Mouse (Mus musculus) WW6 (cell line): ENCODE results near the gene Fam174b.
A peak's percentile ranks its signal among the peaks of the same experiment; 100 is the strongest.

Experiments used
- DNase-seq: peaks from one replicate; pipeline ENCODE4 v3.0.0-alpha.2; 2013; ENCODE audit warnings: low read depth, low spot score

The Fam174b gene

GRCm38 (mm10) chr7:73813887-73814286, 73.8 kb downstream of the Fam174b start:
- DNase-seq: no peak

- no peak for DNase-seq
These were observed 74.4 kb downstream of the Fam174b start for GRCm38 (mm10) chr7:73814454-73814853.

- no peak for DNase-seq
These were observed 76.3 kb downstream of the Fam174b start for GRCm38 (mm10) chr7:73816255-73816996.

- peak; percentile 16 for DNase-seq
These were observed 79.3 kb downstream of the Fam174b start for GRCm38 (mm10) chr7:73819366-73819765.
